Mouse (Mus musculus): ENCODE results near the gene Ndufa10.

The Ndufa10 gene

DNA sequence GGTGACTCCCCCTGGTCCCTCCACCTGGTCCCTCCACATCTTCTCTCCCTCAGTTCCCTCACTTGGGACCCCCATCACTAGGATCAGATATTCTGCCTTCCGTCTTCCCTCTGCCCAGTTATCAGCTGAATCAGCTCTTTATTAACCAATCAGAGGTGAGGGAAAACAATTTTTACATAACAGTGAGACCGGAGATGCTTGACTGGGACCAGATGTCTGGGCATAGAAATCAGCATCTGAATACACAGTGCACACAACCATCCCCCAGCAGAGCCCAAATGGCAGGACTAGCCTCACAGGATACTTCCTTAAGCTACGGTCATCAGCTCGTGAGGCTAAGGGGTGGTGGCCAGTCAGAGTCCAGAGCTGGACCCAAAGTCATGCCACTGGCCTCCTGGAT is 41.6 kb downstream of the Ndufa10 start:
- no peak for DNase-seq (ENCODE audit: extremely low read depth, low read depth)

DNA sequence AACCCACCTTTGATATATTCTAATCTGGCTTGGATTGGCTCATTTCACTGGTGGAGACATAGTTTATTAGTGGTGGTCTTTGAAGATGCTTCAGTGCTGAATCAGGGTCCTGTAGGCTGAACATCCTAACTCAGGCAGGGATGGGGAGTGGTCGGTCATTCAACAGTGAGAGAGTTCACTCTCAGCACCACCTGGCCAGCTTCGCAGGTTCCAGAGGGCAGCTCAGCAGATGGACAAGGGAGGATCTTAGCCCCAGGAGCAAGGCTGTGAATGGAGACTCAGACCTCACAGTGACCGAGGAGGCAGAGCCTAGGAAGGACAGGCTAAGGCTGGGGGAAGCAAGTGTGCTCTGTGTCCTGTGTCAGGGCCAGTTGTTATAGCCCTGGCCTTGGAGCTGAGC is 42.2 kb downstream of the Ndufa10 start:
- no peak for DNase-seq (ENCODE audit: extremely low read depth, low read depth)

DNA sequence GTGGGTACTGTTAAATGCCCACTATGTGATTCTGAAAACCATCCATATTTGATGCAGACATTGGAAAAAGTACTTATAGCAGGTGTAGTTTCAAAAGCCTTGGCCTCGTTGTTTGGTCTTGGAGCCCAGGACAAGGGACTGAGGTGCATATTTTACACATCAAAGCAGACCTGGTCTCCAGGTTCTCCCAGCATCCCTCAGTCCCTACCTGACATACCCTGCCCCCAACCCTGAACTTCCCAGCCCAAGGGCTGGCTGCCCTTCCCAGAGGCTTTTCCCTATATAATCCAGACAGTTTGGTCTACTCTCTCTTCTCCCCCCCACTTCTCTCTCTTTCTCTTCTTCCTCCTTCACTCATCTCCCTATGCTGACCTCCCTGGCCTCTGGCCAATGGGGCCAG is 42.7 kb downstream of the Ndufa10 start:
- DNase-seq (ENCODE audit: extremely low read depth, low read depth): no peak

DNA sequence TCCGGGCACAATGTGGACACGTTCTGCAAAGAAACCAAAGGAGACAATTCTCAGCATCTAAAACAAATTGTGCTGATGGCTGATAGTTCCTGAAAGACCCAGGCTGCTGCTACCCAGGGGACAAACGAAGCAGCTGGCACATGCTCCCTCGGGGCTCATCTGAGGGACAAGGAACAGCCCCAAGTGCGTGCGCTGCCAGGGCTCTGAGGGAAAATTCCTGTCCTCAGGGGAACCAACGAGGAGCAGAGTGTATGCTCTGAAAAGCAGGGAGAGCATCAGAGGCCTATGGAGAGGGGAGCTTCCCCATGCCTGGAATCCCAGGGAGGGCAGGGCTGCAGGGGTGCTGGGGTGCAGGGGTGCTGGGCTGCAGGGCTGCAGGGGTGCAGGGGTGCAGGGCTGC is 48.9 kb downstream of the Ndufa10 start:
- DNase-seq (ENCODE audit: extremely low read depth, low read depth): no peak

DNA sequence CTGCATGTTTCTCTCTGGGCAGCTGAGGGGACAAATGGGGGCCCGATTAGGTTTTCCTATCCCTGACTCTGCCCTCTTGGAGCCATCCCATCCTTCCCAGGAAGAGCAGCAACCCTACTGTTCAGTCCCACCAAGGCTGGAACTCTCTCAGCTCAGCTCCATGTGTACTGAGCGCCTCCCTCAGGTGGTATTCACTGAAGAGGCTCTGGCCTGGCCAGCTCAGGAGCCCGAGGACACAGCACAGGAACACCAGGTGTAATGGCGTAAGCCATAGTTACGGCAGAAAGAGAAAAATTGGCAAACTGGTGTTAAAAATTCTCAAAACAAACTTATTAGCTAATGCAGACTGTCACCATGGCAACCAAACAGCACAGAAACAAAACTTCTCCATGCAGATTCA is 68.5 kb downstream of the Ndufa10 start:
- DNase-seq (ENCODE audit: extremely low read depth, low read depth): no peak

DNA sequence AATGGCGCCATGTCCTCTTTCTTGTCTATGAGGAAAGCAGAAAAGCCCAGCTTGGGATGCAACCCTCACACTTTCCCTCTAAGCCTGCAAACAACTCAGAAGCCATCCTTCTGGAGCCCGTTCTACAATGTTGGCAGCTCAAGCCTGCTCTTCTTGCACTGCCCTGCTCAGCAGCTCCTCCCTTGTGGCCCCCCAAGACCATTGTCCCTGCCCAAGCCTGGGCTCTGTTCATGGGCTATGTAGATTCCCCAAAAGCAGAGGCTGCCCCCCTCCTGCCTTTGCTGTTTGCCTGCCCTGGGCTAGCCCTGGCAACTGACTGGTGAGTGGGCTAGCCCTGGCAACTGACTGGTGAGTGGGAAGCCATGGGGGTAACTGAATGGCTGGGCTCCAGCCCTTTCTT is 73.1 kb downstream of the Ndufa10 start:
- no peak for DNase-seq (ENCODE audit: extremely low read depth, low read depth)

DNA sequence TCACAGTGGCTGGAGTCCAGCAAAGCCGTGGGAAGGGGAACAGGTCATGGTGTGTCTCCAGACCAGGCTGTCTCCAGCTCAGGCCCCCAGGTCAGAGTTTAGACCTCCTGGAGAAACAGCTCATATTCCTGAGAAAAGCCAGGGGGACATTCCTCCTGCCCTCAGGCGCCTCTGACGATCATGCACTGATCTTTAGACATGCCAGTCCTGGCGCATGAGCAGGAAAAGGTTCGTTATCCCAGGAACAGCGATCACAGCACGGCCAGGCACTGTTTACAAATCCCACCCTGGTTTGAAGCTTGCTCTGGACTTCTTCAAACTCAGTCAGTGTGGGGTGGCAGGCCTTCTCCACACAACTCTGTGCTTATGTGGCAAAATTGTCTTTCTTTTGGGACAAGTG is 75.1 kb downstream of the Ndufa10 start:
- DNase-seq (ENCODE audit: extremely low read depth, low read depth): no peak

DNA sequence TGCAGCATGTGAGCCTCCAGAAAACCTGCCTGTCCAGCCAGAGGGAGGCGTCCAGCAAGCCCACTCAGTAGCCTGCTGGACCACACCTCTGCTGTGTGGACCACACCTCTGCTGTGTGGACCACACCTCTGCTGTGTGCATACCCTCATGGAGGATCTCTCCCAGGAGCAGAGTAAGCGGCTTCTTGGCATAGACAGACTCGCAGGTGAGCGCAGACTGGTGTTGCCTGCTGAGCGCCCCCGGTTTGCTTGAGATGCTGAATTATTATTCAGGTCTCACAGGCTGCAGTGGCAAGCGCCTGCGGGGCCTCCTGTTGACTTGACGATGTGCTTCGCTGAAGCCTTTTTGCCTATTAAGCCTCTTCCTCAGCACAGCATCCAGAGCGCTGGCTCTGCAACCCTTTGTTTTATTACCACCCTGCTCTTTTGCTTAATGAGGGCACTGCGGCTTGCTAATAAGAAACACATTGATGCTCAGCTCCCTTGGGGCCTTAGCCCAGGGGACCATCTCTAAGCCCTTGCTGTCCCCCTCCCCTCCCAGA is 76.1 kb downstream of the Ndufa10 start:
- no peak for DNase-seq (ENCODE audit: extremely low read depth, low read depth)

DNA sequence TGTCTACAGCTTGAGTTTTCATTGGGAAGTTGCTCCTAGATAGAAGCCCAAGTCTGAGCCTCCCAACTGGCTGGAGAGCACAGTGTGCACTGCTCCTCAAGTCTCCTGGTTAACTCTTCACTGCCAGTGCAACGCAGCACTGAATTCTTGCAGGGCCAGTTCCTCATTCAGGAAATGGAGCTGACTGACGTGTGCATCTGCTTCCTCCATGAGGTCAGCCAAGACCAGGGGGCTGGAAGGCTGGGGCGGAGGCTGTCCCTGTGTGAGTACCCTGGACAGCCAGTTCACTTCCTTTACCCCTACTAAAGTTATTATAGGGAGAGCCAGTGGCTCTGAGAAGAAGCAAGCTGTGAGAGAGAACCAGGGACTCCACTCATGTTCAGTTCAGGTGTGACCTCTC is 79.4 kb downstream of the Ndufa10 start:
- no peak for DNase-seq (ENCODE audit: extremely low read depth, low read depth)

DNA sequence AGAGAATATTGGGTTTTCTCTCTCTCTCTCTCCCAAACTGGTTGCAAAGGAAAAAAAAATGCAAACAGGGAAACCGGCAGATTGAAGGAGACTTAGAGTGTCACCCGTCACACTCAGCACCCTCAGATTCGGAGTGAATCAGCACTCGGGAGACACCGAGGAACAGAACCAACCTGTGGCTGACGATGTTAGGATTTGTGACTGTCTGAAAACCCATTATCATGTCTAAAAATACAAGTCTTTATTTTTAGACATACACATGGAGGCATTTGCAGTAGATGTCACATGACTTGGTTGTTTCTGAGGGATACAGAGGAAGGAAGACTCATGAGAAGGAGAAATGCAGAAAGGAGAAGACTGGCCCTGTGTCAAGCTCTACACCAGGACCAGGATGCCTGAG is 80.5 kb downstream of the Ndufa10 start:
- DNase-seq (ENCODE audit: extremely low read depth, low read depth): no peak

Data from MEL-GATA-1-ER (cell line).